Mouse (Mus musculus): ENCODE measurements around the gene Msi2. TPM values are rescaled to one million over a fixed set of nuclear protein-coding genes. Genes with fewer than 3 reads are reported as not detected.
A peak's percentile ranks its signal among the peaks of the same experiment; 100 is the strongest.

Gene Msi2
- polyA plus RNA-seq, 1 experiment from 2014 or later, result 25.6 TPM

- no peaks in the 10 kb centered on the region for H3K27me3 ChIP-seq (ENCODE audit: control insufficient read depth, insufficient read depth, low read length)
- no peak overlapping the region for H3K4me2 ChIP-seq (ENCODE audit: low read depth, low read length)
- H3K4me3 ChIP-seq (ENCODE audit: low read depth, low read length), result no peak overlapping the region
- 41% methylated on average over 8 of the region's 8 CpGs for WGBS
- H3K9me3 ChIP-seq (ENCODE audit: control insufficient read depth, low read length), result no peaks in the 10 kb centered on the region
- no peak for ATAC-seq (ENCODE audit: low read depth)
- peak overlapping the region; percentile 40; the same call in 1 of the 2 replicates for H3K27ac ChIP-seq (ENCODE audit: low read depth, low read length)
- H3K36me3 ChIP-seq (ENCODE audit: control insufficient read depth, insufficient read depth, low read length), result no peaks in the 10 kb centered on the region
- peak overlapping the region; percentile 29; the same call in 1 of the 2 replicates for H3K9ac ChIP-seq (replicated peaks; ENCODE audit: low read depth, low read length)
- H3K4me1 ChIP-seq (ENCODE audit: control insufficient read depth, insufficient read depth, low read length), result peaks cover 6% of the 10 kb centered on the region; the same call in 1 of the 2 replicates
Observed at GRCm38 (mm10) chr11:88395076-88395990, 323.0 kb downstream of the Msi2 start.

- Histone ChIP-seq H3K27ac (ENCODE audit: low read depth, low read length) (peak overlapping the region; percentile 40; the same call in 1 of the 2 replicates), H3K36me3 (ENCODE audit: control insufficient read depth, insufficient read depth, low read length) (no peaks in the 10 kb centered on the region), H3K27me3 (ENCODE audit: control insufficient read depth, insufficient read depth, low read length) (no peaks in the 10 kb centered on the region), H3K4me1 (ENCODE audit: control insufficient read depth, insufficient read depth, low read length) (peaks cover 6% of the 10 kb centered on the region; the same call in 1 of the 2 replicates), H3K9me3 (ENCODE audit: control insufficient read depth, low read length) (no peaks in the 10 kb centered on the region), H3K4me3 (ENCODE audit: low read depth, low read length) (no peak overlapping the region), H3K4me2 (ENCODE audit: low read depth, low read length) (no peak overlapping the region), H3K9ac (replicated peaks; ENCODE audit: low read depth, low read length) (peak overlapping the region; percentile 29; the same call in 1 of the 2 replicates)
- WGBS, result 62% methylated on average over 19 of the region's 19 CpGs
- ATAC-seq (ENCODE audit: low read depth), result no peak
Observed at GRCm38 (mm10) chr11:88394341-88395075, 323.8 kb downstream of the Msi2 start.

- Histone ChIP-seq H3K4me3 (ENCODE audit: low read depth, low read length) (no peak overlapping the region), H3K36me3 (ENCODE audit: control insufficient read depth, insufficient read depth, low read length) (no peaks in the 10 kb centered on the region), H3K4me2 (ENCODE audit: low read depth, low read length) (no peak overlapping the region), H3K27me3 (ENCODE audit: control insufficient read depth, insufficient read depth, low read length) (no peaks in the 10 kb centered on the region), H3K9me3 (ENCODE audit: control insufficient read depth, low read length) (no peaks in the 10 kb centered on the region), H3K27ac (ENCODE audit: low read depth, low read length) (no peak overlapping the region; the same call in 1 of the 2 replicates), H3K4me1 (ENCODE audit: control insufficient read depth, insufficient read depth, low read length) (peaks cover 6% of the 10 kb centered on the region; the same call in 1 of the 2 replicates), H3K9ac (replicated peaks; ENCODE audit: low read depth, low read length) (no peak overlapping the region)
- ATAC-seq (ENCODE audit: low read depth), result no peak
- 78% methylated on average over 10 of the region's 10 CpGs for WGBS
Observed at GRCm38 (mm10) chr11:88392715-88393114, 325.6 kb downstream of the Msi2 start.

GRCm38 (mm10) chr11:88391181-88391814 lies 327.0 kb downstream of the Msi2 start:
- Histone ChIP-seq H3K36me3 (ENCODE audit: control insufficient read depth, insufficient read depth, low read length) (no peaks in the 10 kb centered on the region), H3K27ac (ENCODE audit: low read depth, low read length) (no peak overlapping the region), H3K27me3 (ENCODE audit: control insufficient read depth, insufficient read depth, low read length) (no peaks in the 10 kb centered on the region), H3K9ac (replicated peaks; ENCODE audit: low read depth, low read length) (no peak overlapping the region), H3K9me3 (ENCODE audit: control insufficient read depth, low read length) (no peaks in the 10 kb centered on the region), H3K4me1 (ENCODE audit: control insufficient read depth, insufficient read depth, low read length) (peaks cover 6% of the 10 kb centered on the region; the same call in 1 of the 2 replicates), H3K4me2 (ENCODE audit: low read depth, low read length) (no peak overlapping the region), H3K4me3 (ENCODE audit: low read depth, low read length) (no peak overlapping the region)
- ATAC-seq (ENCODE audit: low read depth), result no peak
- 89% methylated on average over 8 of the region's 8 CpGs for WGBS

- H3K9me3 ChIP-seq (ENCODE audit: control insufficient read depth, low read length), result no peaks in the 10 kb centered on the region
- no peak overlapping the region for H3K4me3 ChIP-seq (ENCODE audit: low read depth, low read length)
- 43% methylated on average over 6 of the region's 6 CpGs for WGBS
- H3K9ac ChIP-seq (replicated peaks; ENCODE audit: low read depth, low read length), result no peak overlapping the region
- no peaks in the 10 kb centered on the region for H3K36me3 ChIP-seq (ENCODE audit: control insufficient read depth, insufficient read depth, low read length)
- no peaks in the 10 kb centered on the region for H3K27me3 ChIP-seq (ENCODE audit: control insufficient read depth, insufficient read depth, low read length)
- H3K27ac ChIP-seq (ENCODE audit: low read depth, low read length), result no peak overlapping the region
- peak; percentile 69; the same call in 1 of the 2 replicates for ATAC-seq (ENCODE audit: low read depth)
- peaks cover 3% of the 10 kb centered on the region; the same call in 1 of the 2 replicates for H3K4me1 ChIP-seq (ENCODE audit: control insufficient read depth, insufficient read depth, low read length)
- H3K4me2 ChIP-seq (ENCODE audit: low read depth, low read length), result no peak overlapping the region
Observed at GRCm38 (mm10) chr11:88389530-88389929, 328.8 kb downstream of the Msi2 start.

GRCm38 (mm10) chr11:88386916-88387315 lies 331.4 kb downstream of the Msi2 start:
- Histone ChIP-seq H3K36me3 (ENCODE audit: control insufficient read depth, insufficient read depth, low read length) (no peaks in the 10 kb centered on the region), H3K9ac (replicated peaks; ENCODE audit: low read depth, low read length) (no peak overlapping the region), H3K4me1 (ENCODE audit: control insufficient read depth, insufficient read depth, low read length) (peaks cover under 1% of the 10 kb centered on the region; the same call in 1 of the 2 replicates), H3K27me3 (ENCODE audit: control insufficient read depth, insufficient read depth, low read length) (no peaks in the 10 kb centered on the region), H3K9me3 (ENCODE audit: control insufficient read depth, low read length) (no peaks in the 10 kb centered on the region), H3K4me3 (ENCODE audit: low read depth, low read length) (no peak overlapping the region), H3K4me2 (ENCODE audit: low read depth, low read length) (no peak overlapping the region), H3K27ac (ENCODE audit: low read depth, low read length) (no peak overlapping the region)
- ATAC-seq (ENCODE audit: low read depth), result no peak
- 90% methylated on average over 4 of the region's 4 CpGs for WGBS

- Histone ChIP-seq H3K36me3 (ENCODE audit: control insufficient read depth, insufficient read depth, low read length) (no peaks in the 10 kb centered on the region), H3K27me3 (ENCODE audit: control insufficient read depth, insufficient read depth, low read length) (no peaks in the 10 kb centered on the region), H3K9ac (replicated peaks; ENCODE audit: low read depth, low read length) (no peak overlapping the region), H3K27ac (ENCODE audit: low read depth, low read length) (no peak overlapping the region), H3K4me3 (ENCODE audit: low read depth, low read length) (no peak overlapping the region), H3K9me3 (ENCODE audit: control insufficient read depth, low read length) (no peaks in the 10 kb centered on the region), H3K4me1 (ENCODE audit: control insufficient read depth, insufficient read depth, low read length) (peaks cover 9% of the 10 kb centered on the region), H3K4me2 (ENCODE audit: low read depth, low read length) (no peak overlapping the region)
- 81% methylated on average over 9 of the region's 9 CpGs for WGBS
- no peak for ATAC-seq (ENCODE audit: low read depth)
Observed at GRCm38 (mm10) chr11:88382449-88382848, 335.9 kb downstream of the Msi2 start.

GRCm38 (mm10) chr11:88381145-88381909 lies 337.0 kb downstream of the Msi2 start:
- no peaks in the 10 kb centered on the region for H3K9me3 ChIP-seq (ENCODE audit: control insufficient read depth, low read length)
- H3K9ac ChIP-seq (replicated peaks; ENCODE audit: low read depth, low read length), result no peak overlapping the region
- ATAC-seq (ENCODE audit: low read depth), result no peak
- H3K4me2 ChIP-seq (ENCODE audit: low read depth, low read length), result no peak overlapping the region
- no peaks in the 10 kb centered on the region for H3K27me3 ChIP-seq (ENCODE audit: control insufficient read depth, insufficient read depth, low read length)
- no peak overlapping the region for H3K27ac ChIP-seq (ENCODE audit: low read depth, low read length)
- no peak overlapping the region for H3K4me3 ChIP-seq (ENCODE audit: low read depth, low read length)
- 45% methylated on average over 11 of the region's 14 CpGs for WGBS
- H3K36me3 ChIP-seq (ENCODE audit: control insufficient read depth, insufficient read depth, low read length), result no peaks in the 10 kb centered on the region
- peaks cover 9% of the 10 kb centered on the region for H3K4me1 ChIP-seq (ENCODE audit: control insufficient read depth, insufficient read depth, low read length)

Data from neural tube, embryonic 14.5 days (tissue).